Mouse (Mus musculus) C2C12 (cell line): ENCODE data around the gene Shank1. TPM values are rescaled to one million over a fixed set of nuclear protein-coding genes. Genes with fewer than 3 reads are reported as not detected.

Source experiments
- H3K27me3 ChIP-seq: one replicate; pipeline ENCODE4 v1.6.1; 2011; ENCODE audit not compliant: control insufficient read depth, insufficient read depth, insufficient read length
- H3K36me3 ChIP-seq: one replicate; pipeline ENCODE4 v1.6.1; 2011; ENCODE audit not compliant: control insufficient read depth, insufficient read depth
- H3K4me3 ChIP-seq: one replicate; pipeline ENCODE4 v1.5.1; 2011; ENCODE audit warnings: mild to moderate bottlenecking, control low read depth; ENCODE audit not compliant: poor library complexity, insufficient read depth, severe bottlenecking
- H3K79me2 ChIP-seq: one replicate; pipeline ENCODE4 v1.6.1; 2011; ENCODE audit not compliant: control insufficient read depth, insufficient read depth
- H3K79me3 ChIP-seq: one replicate; pipeline ENCODE4 v1.6.1; 2011; ENCODE audit warnings: low read depth, control low read depth
- H3ac ChIP-seq: one replicate; pipeline ENCODE3; 2011; ENCODE audit warnings: low read depth; ENCODE audit not compliant: control insufficient read depth, insufficient read length
- CEBPB ChIP-seq: IDR thresholded peaks from one replicate; pipeline ENCODE4 v1.6.1; 2011; ENCODE audit warnings: low read depth, mild to moderate bottlenecking, control low read depth, moderate library complexity
- CTCF ChIP-seq: IDR thresholded peaks from one replicate; pipeline ENCODE4 v1.5.1; 2011; ENCODE audit not compliant: control insufficient read depth, insufficient read depth, insufficient read length
- FOSL1 ChIP-seq: IDR thresholded peaks from one replicate; pipeline ENCODE4 v1.8.0; 2011; ENCODE audit warnings: mild to moderate bottlenecking, low read length; ENCODE audit not compliant: poor library complexity, insufficient read depth, severe bottlenecking
- MAX ChIP-seq: IDR thresholded peaks from one replicate; pipeline ENCODE4 v1.6.1; 2011; ENCODE audit warnings: mild to moderate bottlenecking, control low read depth
- MYOD1 ChIP-seq: IDR thresholded peaks from one replicate; pipeline ENCODE4 v1.6.1; 2011; ENCODE audit warnings: low read depth; ENCODE audit not compliant: control insufficient read depth, insufficient read length
- MYOG ChIP-seq: IDR thresholded peaks from one replicate; pipeline ENCODE4 v1.6.1; 2011; ENCODE audit not compliant: control insufficient read depth, insufficient read length; ENCODE audit errors: extremely low read depth
- USF1 ChIP-seq: IDR thresholded peaks from one replicate; pipeline ENCODE4 v1.6.1; 2011; ENCODE audit warnings: low read depth, mild to moderate bottlenecking, control low read depth, moderate library complexity
- polyA plus RNA-seq: library from polyadenylated mRNA; unstranded; fragments of >200 nt; fragmentation: generic; extraction: Trizol; gene quantifications from one replicate; pipeline ENCODE4 v1.2.1, GENCODE M21; 2012; ENCODE audit warnings: missing spikeins

The Shank1 gene
- polyA plus RNA-seq, 1 experiment: under 0.01 TPM

DNA sequence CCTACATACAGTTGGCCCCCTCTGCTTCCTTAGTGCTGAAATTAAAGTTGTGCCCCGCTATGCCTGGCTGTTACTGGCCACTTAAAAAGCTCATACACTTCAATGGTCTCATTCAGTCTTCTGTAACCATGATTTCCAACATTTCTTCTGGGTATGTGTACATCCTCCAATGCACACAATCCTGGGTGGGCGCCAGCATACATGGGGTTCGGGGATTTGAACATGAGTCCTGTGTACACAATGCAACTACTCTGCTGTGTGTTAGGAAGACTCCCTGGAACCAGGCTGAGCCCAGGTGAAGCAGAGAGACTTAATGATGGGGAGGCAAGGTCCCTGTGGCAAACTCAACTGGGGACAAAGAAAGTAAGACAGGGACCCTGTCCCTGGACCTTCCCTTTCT, 65.7 kb downstream of the Shank1 start:
- Histone ChIP-seq H3K4me3 (no peak overlapping the region), H3K27me3 (no peaks in the 10 kb centered on the region), H3K79me2 (no peaks in the 10 kb centered on the region), H3K79me3 (no peaks in the 10 kb centered on the region), H3K36me3 (no peaks in the 10 kb centered on the region), H3ac (no peak overlapping the region)
- TF ChIP-seq FOSL1: no peak

DNA sequence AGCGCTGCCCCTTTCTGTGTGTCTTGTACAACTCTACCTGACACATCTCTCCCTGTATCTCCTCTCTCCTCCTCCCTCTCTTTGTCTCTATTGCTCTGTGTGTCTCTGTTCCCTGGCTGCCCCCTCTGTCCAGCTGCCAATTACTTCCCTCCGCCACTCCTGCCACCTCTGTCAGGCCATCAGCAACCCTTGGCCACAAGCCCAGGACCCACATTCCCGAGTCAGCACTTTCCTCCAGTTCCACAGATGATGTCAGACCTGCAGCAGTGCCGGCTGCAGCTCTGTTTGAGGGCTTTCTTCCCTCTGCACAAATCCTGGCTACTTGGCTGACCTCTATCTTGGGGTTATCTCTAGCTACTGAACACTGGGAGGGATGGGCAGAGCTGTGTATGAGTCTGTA, 68.2 kb downstream of the Shank1 start:
- Histone ChIP-seq H3K27me3 (peaks cover 18% of the 10 kb centered on the region), H3K79me3 (no peaks in the 10 kb centered on the region), H3K4me3 (no peak overlapping the region), H3K79me2 (no peaks in the 10 kb centered on the region), H3K36me3 (no peaks in the 10 kb centered on the region), H3ac (no peak overlapping the region)
- no peak for TF ChIP-seq MAX
- no peak for TF ChIP-seq CTCF
- no peak for TF ChIP-seq MYOD1
- no peak for TF ChIP-seq CEBPB
- TF ChIP-seq FOSL1: no peak
- TF ChIP-seq USF1: no peak
- TF ChIP-seq MYOG: no peak

DNA sequence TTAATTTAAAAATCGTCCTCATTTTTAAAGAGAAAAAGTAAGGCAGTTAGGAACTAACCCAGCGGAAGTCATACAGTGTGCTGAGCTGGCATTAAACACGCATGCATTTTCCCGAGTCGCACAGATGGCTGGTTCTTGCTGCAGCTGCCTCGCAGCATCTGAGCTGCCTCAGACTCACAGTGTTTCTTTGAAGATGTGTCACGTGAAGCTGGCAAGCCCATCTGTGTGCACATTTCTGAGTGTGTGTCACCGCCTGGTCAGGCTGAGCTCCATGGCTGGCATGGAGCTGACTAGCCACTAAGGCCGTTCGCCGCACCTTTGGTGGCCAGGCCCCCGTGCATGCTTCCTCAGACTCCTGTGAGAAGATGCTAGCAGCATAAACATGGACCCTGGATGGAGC, 72.5 kb downstream of the Shank1 start:
- TF ChIP-seq USF1: peak; percentile 52
- no peak for TF ChIP-seq MYOG
- H3K4me3 ChIP-seq: no peak overlapping the region
- no peak overlapping the region for H3ac ChIP-seq
- H3K36me3 ChIP-seq: no peaks in the 10 kb centered on the region
- H3K79me3 ChIP-seq: no peaks in the 10 kb centered on the region
- peaks cover 51% of the 10 kb centered on the region for H3K27me3 ChIP-seq
- H3K79me2 ChIP-seq: no peaks in the 10 kb centered on the region

DNA sequence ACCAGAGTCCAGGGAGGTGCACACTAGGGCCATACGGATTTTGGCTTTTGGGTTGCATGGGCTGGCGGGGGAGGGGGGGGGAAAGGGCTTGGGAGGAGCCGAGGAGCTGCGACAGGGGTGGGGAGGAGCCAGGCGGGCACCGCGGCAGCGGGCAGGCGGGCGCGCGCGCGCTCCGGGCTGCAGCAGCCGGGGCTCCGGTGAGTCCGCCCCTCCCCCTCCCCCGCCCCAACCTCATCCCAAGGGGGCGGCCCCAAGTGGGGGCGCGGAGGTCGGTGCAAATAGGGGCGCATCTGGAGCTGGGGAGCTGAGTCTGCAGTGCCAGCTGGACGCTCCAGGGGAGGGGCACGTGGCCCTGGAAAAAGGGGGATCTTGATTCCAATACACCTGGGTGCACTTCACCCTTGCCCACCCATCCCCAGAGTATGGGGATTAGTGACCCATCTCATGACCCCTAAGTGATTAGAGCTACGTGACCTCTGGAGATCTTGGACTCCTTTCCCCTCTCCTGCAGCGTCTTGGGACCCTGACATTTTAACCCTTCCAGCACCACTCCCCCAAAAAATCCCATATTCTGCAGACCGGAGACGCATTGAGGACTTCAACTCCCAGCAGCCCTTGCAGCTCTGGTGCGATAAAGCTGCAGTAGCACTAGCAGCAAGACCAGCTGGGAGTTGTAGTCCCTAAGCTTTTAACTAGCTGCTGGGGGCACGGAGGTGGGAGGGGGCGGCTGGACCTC, 74.1 kb downstream of the Shank1 start, which contains the start of gene Syt3:
Gene Syt3, plus strand, starts transcription at position 123 of the 736 bp plus-strand sequence.
- TF ChIP-seq MYOG (no peak), CEBPB (no peak), FOSL1 (no peak), USF1 (no peak), MAX (no peak), MYOD1 (no peak), CTCF (no peak)
- H3K4me3 ChIP-seq: no peak within 1 kb of the TSS
- H3K27me3 ChIP-seq: peaks cover 62% of the 10 kb centered on the region
- no peak within 1 kb of the TSS for H3ac ChIP-seq
- H3K79me2 ChIP-seq: no peaks in the 10 kb centered on the region
- no peaks in the 10 kb centered on the region for H3K36me3 ChIP-seq
- H3K79me3 ChIP-seq: no peaks in the 10 kb centered on the region

DNA sequence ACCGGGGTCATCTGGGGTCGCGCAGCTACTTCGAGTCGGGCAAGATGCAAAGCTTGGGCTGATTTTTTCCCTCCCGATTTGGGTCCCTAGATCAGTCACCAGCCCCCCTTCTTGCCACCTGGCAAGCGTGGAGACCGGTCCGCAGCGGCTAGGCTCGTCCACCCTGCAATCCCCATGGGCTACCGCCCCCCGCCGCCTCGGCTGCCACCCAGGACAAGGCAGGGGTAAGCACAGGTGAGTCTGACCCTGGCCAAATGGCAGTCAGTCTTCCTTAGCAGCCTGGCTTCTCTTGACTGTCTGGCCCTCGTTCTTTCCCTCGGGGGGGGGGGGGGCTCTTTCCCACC, 74.6 kb downstream of the Shank1 start:
- TF ChIP-seq MYOG: no peak
- TF ChIP-seq USF1: no peak
- TF ChIP-seq CTCF: no peak
- TF ChIP-seq MAX: no peak
- no peak for TF ChIP-seq MYOD1
- H3K36me3 ChIP-seq: no peaks in the 10 kb centered on the region
- peaks cover 64% of the 10 kb centered on the region for H3K27me3 ChIP-seq
- no peak overlapping the region for H3ac ChIP-seq
- no peak overlapping the region for H3K4me3 ChIP-seq
- H3K79me2 ChIP-seq: no peaks in the 10 kb centered on the region
- no peaks in the 10 kb centered on the region for H3K79me3 ChIP-seq

DNA sequence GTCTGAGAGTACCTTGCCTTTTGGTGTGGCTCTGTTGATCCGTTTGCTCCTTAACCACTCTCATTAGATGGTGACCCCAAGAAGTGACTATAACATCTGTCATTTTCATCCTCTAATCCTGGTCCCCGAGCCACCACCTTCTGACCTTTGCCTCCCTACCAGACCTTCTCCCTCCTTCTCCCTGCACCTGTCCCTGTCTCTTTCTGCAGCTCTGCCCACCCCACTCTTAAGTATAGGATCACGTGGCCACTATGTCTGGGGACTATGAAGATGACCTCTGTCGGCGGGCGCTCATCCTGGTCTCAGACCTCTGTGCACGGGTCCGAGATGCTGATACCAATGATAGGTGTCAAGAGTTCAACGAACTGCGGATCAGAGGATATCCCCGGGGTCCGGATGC, 75.7 kb downstream of the Shank1 start, which contains the start of gene 1700008O03Rik:
Gene 1700008O03Rik, minus strand, starts transcription at position 101 of the 400 bp plus-strand sequence.
- Histone ChIP-seq H3K4me3 (no peak within 1 kb of the TSS), H3K27me3 (peaks cover 74% of the 10 kb centered on the region)

More for the DNA sequence above, 75.7 kb downstream of the Shank1 start, which contains the start of gene 1700008O03Rik:
- H3K36me3 ChIP-seq: no peaks in the 10 kb centered on the region
- no peak within 1 kb of the TSS for H3ac ChIP-seq
- no peaks in the 10 kb centered on the region for H3K79me2 ChIP-seq
- TF ChIP-seq MYOD1: no peak
- no peak for TF ChIP-seq FOSL1
- no peak for TF ChIP-seq USF1
- no peak for TF ChIP-seq CEBPB
- TF ChIP-seq CTCF: no peak
- TF ChIP-seq MYOG: no peak
- no peak for TF ChIP-seq MAX
- H3K79me3 ChIP-seq: no peaks in the 10 kb centered on the region
